ENCODE assay signal across 8 mouse cellular contexts in genomic region chr4:41050726-41051675, GRCm38 (mm10). TPM values are rescaled to one million over a fixed set of nuclear protein-coding genes. Genes with fewer than 3 reads are reported as not detected.
DNase-seq lines count a peak whose midpoint lies in the region; ATAC-seq lines count a peak whose summit lies in the region.

No protein-coding gene starts in this region.

- H3K27me3 ChIP-seq in hindbrain, embryonic 14.5 days (ENCODE audit: control insufficient read depth, insufficient read depth, low read length): no peaks in the 10 kb centered on the region

- H3K27ac ChIP-seq in hindbrain, embryonic 14.5 days: no peak overlapping the region

- ATAC-seq in hindbrain, embryonic 14.5 days (ENCODE audit: low FRiP score): peak; percentile 78; the same call in 1 of the 2 replicates

- H3K4me3 ChIP-seq in hindbrain, embryonic 14.5 days (replicated peaks; ENCODE audit: low read length): no peak overlapping the region

- DNase-seq in NIH3T3 (ENCODE audit: low read depth): peak; percentile 95
- DNase-seq in cerebellum, postnatal 10 days: peak; percentile 96 to 98
- DNase-seq in frontal cortex, postnatal 14 days (ENCODE audit: low spot score in 2 of 2): peak; percentile 42 to 78
- DNase-seq in hindbrain, embryonic 14.5 days (ENCODE audit: low spot score): peak; percentile 95
- DNase-seq in layer of hippocampus, postnatal 25 days (ENCODE audit: extremely low spot score in 1 of 2, low spot score in 1 of 2): peak; percentile 69 to 96
- DNase-seq in lung, postnatal 25 days (ENCODE audit: low spot score): peak; percentile 83
- peak; percentile 97 for DNase-seq in retina, embryonic 14.5 days (ENCODE audit: low spot score)
- peak; percentile 90 for DNase-seq in thymus, postnatal 4 days

- no peaks in the 10 kb centered on the region for H3K4me1 ChIP-seq in hindbrain, embryonic 14.5 days (replicated peaks; ENCODE audit: control insufficient read depth, insufficient read depth, low read length)

- H3K36me3 ChIP-seq in hindbrain, embryonic 14.5 days (replicated peaks; ENCODE audit: control insufficient read depth, insufficient read depth): no peaks in the 10 kb centered on the region

- WGBS in hindbrain, embryonic 14.5 days: 35% methylated on average over 16 of the region's 16 CpGs

- H3K9me3 ChIP-seq in hindbrain, embryonic 14.5 days (ENCODE audit: control insufficient read depth, low read length): no peaks in the 10 kb centered on the region

- peak overlapping the region; percentile 48 for H3K4me2 ChIP-seq in hindbrain, embryonic 14.5 days (replicated peaks)

- H3K9ac ChIP-seq in hindbrain, embryonic 14.5 days: peak overlapping the region; percentile 49

RNA-seq across cellular contexts. Expression of gene Aqp7, which starts 3.1 kb away (rescaled TPM):
- polyA plus RNA-seq in hindbrain, embryonic 14.5 days (2014; fragmentation: Nextera tagmentation; extraction: Ambion mirVana): not detected in 2 replicates
- total RNA-seq in layer of hippocampus, postnatal 25 days (2021): not detected

RNA-seq across cellular contexts. Expression of gene Aqp3, which starts 47.0 kb away (rescaled TPM):
- 0.17 TPM in 1 of 2 replicates, not detected in the other for polyA plus RNA-seq in hindbrain, embryonic 14.5 days (2014; fragmentation: Nextera tagmentation; extraction: Ambion mirVana)
- total RNA-seq in layer of hippocampus, postnatal 25 days (2021): not detected
